Mouse (Mus musculus) embryonic facial prominence, embryonic 10.5 days (tissue): ENCODE data around the gene Hip1r. TPM values are rescaled to one million over a fixed set of nuclear protein-coding genes. Genes with fewer than 3 reads are reported as not detected.

Experiments used
- DNase-seq: peaks from one replicate; pipeline ENCODE4 v3.0.0-alpha.2; 2017; ENCODE audit warnings: low spot score
- H3K27ac ChIP-seq: fragments of 300-500 bp; sonication (generic); replicated peaks from 2 replicates; pipeline ENCODE4 v1.5.1; 2016; ENCODE audit warnings: mild to moderate bottlenecking
- H3K27me3 ChIP-seq: fragments of 300-500 bp; sonication (generic); replicated peaks from 2 replicates; pipeline ENCODE4 v1.6.1; 2016; ENCODE audit warnings: low read depth, mild to moderate bottlenecking; ENCODE audit not compliant: poor library complexity, severe bottlenecking
- H3K36me3 ChIP-seq: fragments of 300-500 bp; sonication (generic); replicated peaks from 2 replicates; pipeline ENCODE4 v1.6.1; 2016; ENCODE audit warnings: mild to moderate bottlenecking, moderate library complexity
- H3K4me1 ChIP-seq: fragments of 300-500 bp; sonication (generic); 2 replicates; pipeline ENCODE4 v1.6.1; 2016
- H3K4me3 ChIP-seq: fragments of 300-500 bp; sonication (generic); 2 replicates; pipeline ENCODE4 v1.5.1; 2016; ENCODE audit warnings: mild to moderate bottlenecking, moderate library complexity
- H3K9me3 ChIP-seq: fragments of 300-500 bp; sonication (generic); 2 replicates; pipeline ENCODE4 v1.6.1; 2016; ENCODE audit warnings: mild to moderate bottlenecking
- WGBS: fragments of 180-500 bp; shearing (Covaris S2); methylation state at CpG from one replicate; pipeline ENCODE4 v1.1.7; 2016; 5-methylcytosine and 5-hydroxymethylcytosine counted together
- polyA plus RNA-seq: library from polyadenylated mRNA; unstranded; fragments of >200 nt; fragmentation: Nextera tagmentation; extraction: Ambion mirVana; gene quantifications from 2 replicates; pipeline ENCODE4 v1.2.1, GENCODE M21; 2016

Gene Hip1r
- polyA plus RNA-seq, 1 experiment from 2014 or later, result 8.5 TPM

DNA sequence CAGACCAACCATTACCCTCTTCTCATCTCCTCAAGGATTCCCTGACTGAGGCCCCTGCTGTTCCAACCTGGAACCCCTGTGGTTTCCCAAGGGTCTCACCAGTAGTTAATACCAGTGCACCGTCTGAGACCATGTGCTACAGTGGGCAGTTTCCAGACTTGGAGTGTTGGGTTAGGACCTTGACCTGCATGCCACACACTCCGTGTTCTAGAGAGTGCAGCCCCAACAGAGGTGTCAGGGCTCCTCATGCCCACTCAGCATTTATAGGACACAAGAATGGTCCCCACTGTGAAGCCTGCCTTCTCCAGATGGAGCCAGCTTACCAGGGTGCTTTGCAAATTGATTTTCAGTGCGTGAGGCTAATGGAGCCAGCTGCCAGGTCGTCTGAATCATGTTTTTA, 29.9 kb downstream of the Hip1r start:
- Histone ChIP-seq H3K27me3 (no peaks in the 10 kb centered on the region), H3K4me1 (no peaks in the 10 kb centered on the region), H3K9me3 (no peaks in the 10 kb centered on the region), H3K4me3 (no peak overlapping the region), H3K27ac (no peak overlapping the region), H3K36me3 (peaks cover 75% of the 10 kb centered on the region)
- DNase-seq, result no peak
- WGBS, result 79% methylated on average over 4 of the region's 4 CpGs

DNA sequence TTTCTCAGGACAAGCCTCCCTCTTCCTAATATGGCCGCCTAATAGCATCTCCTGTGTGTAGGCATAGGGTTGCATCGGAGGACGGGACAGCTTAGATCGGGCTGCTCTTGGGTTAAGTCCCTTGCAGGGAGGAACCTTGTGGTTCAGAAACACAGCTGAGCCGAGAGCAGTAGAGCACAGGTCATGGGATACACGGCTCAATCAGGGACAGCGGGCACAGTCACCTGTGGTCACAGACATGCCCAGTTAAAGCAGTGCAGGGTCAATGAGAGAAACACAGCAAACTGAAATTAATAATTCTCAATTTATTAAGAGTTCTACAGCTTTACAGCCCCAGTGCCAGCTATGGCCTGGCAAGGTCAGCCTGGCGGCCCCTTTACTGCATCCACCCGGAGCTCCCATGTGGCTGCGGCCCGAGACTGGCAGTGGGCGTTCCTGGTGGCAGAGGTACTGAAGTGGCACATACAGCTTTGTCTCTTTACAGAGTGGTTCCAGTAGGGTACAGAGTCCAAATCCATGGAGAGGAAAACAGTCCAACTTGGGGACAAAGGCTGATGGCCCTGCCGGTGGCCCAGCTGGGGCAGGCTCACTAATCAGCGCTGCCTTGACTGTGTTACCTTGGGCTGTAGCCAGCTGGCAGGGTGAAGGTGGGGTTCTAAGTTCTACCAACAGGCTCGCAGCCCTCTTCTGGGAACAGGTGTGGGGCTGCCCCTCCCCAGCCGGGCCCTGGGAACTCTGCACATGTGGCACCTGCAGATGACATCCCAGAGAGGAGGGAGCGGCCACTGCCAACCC, 31.1 kb downstream of the Hip1r start:
- Histone ChIP-seq H3K4me1 (no peaks in the 10 kb centered on the region), H3K27ac (no peak overlapping the region), H3K27me3 (no peaks in the 10 kb centered on the region), H3K4me3 (no peak overlapping the region), H3K9me3 (no peaks in the 10 kb centered on the region), H3K36me3 (peaks cover 87% of the 10 kb centered on the region)
- no peak for DNase-seq
- WGBS, result 93% methylated on average over 17 of the region's 17 CpGs

DNA sequence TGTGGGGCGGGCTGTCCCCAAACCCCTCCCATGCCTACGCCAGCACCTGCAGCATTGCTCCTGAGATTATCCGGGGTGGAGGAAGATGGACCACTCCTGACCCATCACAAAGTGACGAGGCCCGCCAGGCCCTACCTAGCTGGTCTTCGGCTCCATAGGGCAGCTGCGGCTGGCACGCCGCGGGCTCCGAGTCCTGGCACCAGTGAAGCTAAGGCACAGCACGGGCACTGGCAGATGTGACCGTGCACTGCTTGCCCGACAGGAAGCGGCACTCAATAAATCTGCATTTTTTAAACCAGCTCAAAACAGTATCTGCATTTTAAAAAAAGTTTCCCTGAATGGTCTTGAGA, 31.7 kb downstream of the Hip1r start:
- DNase-seq, result no peak
- no peak overlapping the region for H3K4me3 ChIP-seq
- H3K27me3 ChIP-seq, result no peaks in the 10 kb centered on the region
- peaks cover 87% of the 10 kb centered on the region for H3K36me3 ChIP-seq
- H3K9me3 ChIP-seq, result no peaks in the 10 kb centered on the region
- peaks cover under 1% of the 10 kb centered on the region; the same call in 1 of the 2 replicates for H3K4me1 ChIP-seq
- WGBS, result 95% methylated on average over 15 of the region's 15 CpGs
- H3K27ac ChIP-seq, result no peak overlapping the region

DNA sequence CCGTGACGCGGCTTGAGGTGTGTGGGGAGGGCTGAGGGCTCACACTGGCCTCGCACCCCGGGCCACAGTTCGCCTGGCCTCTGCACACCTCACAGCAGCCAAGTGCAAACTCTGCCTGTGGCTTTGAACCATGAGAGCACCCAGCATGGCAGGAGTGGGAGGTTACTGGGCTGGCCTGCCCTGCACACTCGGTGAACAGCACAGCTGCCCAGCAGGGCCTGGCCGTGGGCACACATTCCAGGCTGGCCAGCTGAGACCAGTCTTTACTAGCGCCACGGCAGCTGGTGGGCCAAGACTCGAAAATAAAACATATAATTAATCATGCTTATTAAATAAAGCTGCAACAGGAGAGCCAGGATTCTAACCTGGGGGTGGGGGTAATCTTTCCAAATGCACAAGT, 32.2 kb downstream of the Hip1r start:
- no peak for DNase-seq
- WGBS, result 94% methylated on average over 11 of the region's 11 CpGs
- no peak overlapping the region for H3K27ac ChIP-seq
- H3K4me3 ChIP-seq, result no peak overlapping the region
- H3K9me3 ChIP-seq, result no peaks in the 10 kb centered on the region
- H3K36me3 ChIP-seq, result peaks cover 88% of the 10 kb centered on the region
- H3K27me3 ChIP-seq, result no peaks in the 10 kb centered on the region
- peaks cover 4% of the 10 kb centered on the region for H3K4me1 ChIP-seq

DNA sequence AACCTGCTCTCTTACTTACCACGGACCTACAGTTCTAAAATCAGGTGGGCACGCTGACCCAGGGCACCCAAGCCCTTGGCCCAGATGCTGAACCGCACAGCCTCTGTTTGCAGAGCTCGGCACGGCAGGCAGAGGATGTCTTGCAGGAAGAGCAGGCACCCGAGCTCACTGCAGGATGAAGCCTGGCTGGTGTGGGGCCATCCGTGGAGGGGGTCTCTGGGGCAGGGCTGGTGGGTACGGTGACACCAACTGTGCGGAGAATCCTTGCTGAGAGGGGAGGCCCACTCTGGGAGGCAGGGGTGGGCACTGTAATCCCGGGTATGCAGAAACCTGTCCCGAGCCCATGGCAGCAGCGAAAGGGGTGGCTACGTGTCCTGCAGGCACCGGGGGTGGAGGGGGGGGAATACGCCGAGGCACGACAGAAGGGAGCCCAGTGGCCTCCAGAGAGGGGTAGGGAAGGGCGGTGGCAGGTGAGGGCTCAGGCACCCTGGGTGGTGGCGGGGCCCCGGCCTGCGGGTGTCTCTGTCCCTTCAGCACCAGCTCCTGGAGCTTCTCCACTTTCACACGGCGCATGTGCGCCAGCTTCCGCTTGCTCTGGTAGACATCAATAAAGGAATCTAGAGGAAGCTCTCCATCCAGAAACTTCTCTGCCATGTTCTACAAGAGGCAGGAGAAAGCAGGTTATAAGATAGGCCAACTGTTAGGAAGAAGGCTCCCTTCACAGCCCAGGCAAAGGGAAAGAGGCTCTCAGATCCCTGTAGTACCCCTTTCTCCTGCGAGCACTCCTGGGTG, 32.9 kb downstream of the Hip1r start:
- Histone ChIP-seq H3K4me3 (no peak overlapping the region), H3K9me3 (no peaks in the 10 kb centered on the region), H3K27me3 (no peaks in the 10 kb centered on the region), H3K4me1 (peaks cover 11% of the 10 kb centered on the region), H3K36me3 (peaks cover 87% of the 10 kb centered on the region), H3K27ac (no peak overlapping the region)
- DNase-seq, result no peak
- 92% methylated on average over 26 of the region's 26 CpGs for WGBS

DNA sequence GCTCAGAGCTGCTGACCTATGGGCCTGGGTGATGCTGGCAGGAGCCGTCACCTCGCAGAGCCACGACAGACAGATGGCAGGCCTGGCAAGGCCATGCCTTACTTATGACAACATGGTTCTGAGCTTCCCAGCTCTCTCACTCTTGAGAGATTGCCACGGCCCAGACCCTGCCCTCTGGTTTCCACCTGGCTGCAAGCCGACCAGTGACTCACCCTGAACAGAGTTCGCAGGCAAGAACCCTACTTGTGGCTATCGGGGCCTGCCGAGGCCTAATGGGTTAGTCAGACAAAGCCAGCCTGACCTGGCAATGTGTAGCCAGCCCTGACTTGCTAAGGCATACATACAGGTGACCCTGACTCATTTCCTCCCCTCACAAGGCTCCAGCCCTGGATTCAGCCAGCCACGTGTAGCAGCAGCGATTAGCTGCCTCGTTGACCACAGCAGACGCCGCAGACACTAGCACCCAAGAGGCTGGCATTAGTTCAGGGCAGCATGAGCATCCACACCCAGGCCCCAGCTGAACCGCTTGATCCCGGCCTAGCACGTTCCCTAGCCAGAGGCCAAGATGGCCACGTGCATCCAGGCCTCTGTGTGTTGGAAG, 33.6 kb downstream of the Hip1r start:
- Histone ChIP-seq H3K4me3 (no peak overlapping the region), H3K9me3 (no peaks in the 10 kb centered on the region), H3K36me3 (peaks cover 84% of the 10 kb centered on the region), H3K27ac (no peak overlapping the region), H3K4me1 (peaks cover 18% of the 10 kb centered on the region), H3K27me3 (no peaks in the 10 kb centered on the region)
- 90% methylated on average over 17 of the region's 17 CpGs for WGBS
- DNase-seq, result no peak

DNA sequence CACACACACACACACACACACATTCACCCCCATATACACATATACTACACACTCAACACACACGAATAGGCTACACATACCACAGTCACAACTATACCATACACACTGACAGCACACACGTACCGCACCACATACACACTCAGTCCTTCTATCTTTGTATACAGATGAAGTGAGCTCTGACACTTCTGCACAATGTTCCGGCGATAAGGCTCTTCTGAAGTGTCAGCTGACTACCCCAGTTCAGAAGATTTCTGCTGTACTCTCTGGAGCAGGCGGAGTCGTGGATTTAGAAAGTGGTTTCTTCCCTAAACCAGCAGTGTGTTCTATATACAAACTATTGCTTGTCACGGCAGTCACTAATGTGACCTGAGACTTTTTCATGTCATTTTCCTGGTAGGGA, 36.6 kb downstream of the Hip1r start:
- Histone ChIP-seq H3K27ac (peak overlapping the region; percentile 80; the same call in 1 of the 2 replicates), H3K9me3 (no peaks in the 10 kb centered on the region), H3K36me3 (peaks cover 63% of the 10 kb centered on the region), H3K4me1 (peaks cover 49% of the 10 kb centered on the region), H3K4me3 (no peak overlapping the region), H3K27me3 (no peaks in the 10 kb centered on the region)
- no peak for DNase-seq
- 93% methylated on average over 8 of the region's 8 CpGs for WGBS

DNA sequence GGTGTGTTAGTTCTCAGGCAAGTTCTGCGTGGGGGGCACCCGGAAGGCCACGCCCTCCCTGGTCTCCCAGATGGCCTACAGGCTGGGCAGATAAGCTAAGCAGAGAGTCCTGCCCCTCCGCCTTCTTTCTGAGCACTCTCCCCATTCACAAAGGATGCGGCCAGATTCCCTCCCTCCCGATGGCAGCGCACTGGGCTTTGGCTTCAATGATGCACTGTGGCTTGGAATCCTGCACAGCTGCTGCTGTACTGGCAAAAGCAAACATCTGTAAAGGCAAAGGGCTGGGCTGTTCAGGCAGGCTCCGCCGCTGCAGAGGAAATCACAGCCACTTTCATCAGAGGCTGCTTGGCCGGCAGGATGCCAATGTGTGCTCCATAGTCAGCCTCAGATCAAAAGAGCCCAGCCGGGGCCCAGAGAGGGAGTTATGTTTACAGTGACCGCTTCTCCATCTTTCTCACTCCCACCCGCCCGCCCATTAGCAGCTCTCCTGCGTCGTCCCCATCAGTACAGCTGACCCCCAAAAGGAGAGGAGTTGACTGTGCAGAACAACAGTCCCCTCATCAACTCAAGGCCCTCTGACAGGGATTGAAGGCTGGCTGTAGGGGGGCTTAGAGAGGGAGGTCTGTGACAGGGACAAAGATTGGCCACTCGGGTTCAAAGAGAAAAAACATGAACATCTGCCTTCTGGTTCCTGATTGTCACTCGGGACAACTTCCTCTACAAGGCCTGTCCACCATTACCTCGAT, 37.7 kb downstream of the Hip1r start:
- H3K4me1 ChIP-seq, result peaks cover 59% of the 10 kb centered on the region
- H3K9me3 ChIP-seq, result no peaks in the 10 kb centered on the region
- H3K27me3 ChIP-seq, result no peaks in the 10 kb centered on the region
- peak overlapping the region; percentile 80 for H3K27ac ChIP-seq
- WGBS, result 19% methylated on average over 19 of the region's 19 CpGs
- DNase-seq, result peak; percentile 61
- peak overlapping the region; percentile 28 for H3K4me3 ChIP-seq
- H3K36me3 ChIP-seq, result peaks cover 59% of the 10 kb centered on the region

DNA sequence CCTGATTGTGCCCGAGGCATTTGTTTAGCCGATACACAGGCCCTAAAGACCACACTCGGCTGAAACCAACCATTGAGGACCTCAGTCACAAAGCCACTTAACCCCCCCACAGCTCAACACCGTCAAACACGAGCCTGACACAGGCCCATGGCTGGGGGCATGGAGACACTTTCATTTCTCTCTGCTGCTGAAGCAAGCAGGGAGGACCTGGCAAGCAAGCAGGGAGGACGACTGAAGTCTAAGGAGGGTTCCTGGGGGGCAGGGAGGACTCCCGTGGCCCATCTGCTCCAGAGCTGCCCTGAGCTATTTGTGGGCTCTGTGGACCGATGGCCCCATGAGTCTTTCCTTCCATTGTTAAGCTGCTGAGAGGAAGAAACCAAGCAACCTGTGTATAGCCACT, 38.5 kb downstream of the Hip1r start:
- 20% methylated on average over 8 of the region's 8 CpGs for WGBS
- Histone ChIP-seq H3K4me1 (peaks cover 67% of the 10 kb centered on the region), H3K9me3 (no peaks in the 10 kb centered on the region), H3K4me3 (peak overlapping the region; percentile 28; the same call in 1 of the 2 replicates), H3K27me3 (no peaks in the 10 kb centered on the region), H3K36me3 (peaks cover 55% of the 10 kb centered on the region), H3K27ac (peak overlapping the region; percentile 80)
- DNase-seq, result no peak

DNA sequence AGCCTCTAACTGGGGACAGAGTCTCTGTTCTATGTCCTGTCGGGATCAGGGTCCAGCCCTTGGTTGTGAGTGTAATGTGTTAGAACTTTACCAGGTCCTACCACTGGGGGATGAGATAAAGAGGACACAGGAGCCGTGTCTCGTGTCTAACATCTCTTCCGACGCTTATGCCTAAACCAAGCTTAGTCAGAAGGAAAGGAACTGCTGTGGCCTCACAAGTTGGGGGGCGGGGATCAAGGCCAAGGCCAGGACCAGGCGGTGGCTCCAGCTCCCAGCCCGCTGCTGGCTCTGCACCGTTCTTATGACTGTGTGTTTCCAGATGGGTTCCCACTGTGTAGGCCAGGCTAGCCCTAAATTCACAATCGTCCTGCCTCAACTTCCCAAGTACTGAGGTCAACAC, 39.5 kb downstream of the Hip1r start:
- peak overlapping the region; percentile 80 for H3K27ac ChIP-seq
- peaks cover 77% of the 10 kb centered on the region for H3K4me1 ChIP-seq

DNA sequence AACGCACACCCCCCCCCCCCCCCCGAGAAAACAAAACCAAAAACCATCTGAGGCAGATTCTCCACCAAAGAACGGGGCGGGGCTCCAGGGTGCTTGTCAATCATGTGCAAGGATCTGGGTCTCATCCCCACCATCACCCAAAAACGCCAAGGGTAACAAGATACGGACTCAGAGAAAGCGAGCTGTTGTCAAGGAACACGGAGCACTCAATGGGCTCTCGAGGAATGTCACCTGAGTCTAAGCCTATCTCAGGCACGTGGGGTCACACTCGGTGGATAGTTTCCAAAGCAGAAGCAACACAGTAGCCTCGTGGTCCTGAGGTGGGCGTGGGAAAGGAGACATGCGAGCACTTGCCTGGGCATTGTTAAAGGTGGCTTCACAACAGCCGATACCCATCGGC, 40.3 kb downstream of the Hip1r start:
- peak overlapping the region; percentile 35; the same call in 1 of the 2 replicates for H3K27ac ChIP-seq
- H3K9me3 ChIP-seq, result no peaks in the 10 kb centered on the region
- peaks cover 41% of the 10 kb centered on the region for H3K36me3 ChIP-seq
- 79% methylated on average over 16 of the region's 16 CpGs for WGBS
- no peaks in the 10 kb centered on the region for H3K27me3 ChIP-seq
- H3K4me3 ChIP-seq, result no peak overlapping the region
- no peak for DNase-seq
- peaks cover 84% of the 10 kb centered on the region for H3K4me1 ChIP-seq

More for the DNA sequence above, 39.5 kb downstream of the Hip1r start:
- WGBS, result 84% methylated on average over 10 of the region's 10 CpGs
- Histone ChIP-seq H3K4me3 (no peak overlapping the region), H3K36me3 (peaks cover 46% of the 10 kb centered on the region), H3K9me3 (no peaks in the 10 kb centered on the region), H3K27me3 (no peaks in the 10 kb centered on the region)
- no peak for DNase-seq

DNA sequence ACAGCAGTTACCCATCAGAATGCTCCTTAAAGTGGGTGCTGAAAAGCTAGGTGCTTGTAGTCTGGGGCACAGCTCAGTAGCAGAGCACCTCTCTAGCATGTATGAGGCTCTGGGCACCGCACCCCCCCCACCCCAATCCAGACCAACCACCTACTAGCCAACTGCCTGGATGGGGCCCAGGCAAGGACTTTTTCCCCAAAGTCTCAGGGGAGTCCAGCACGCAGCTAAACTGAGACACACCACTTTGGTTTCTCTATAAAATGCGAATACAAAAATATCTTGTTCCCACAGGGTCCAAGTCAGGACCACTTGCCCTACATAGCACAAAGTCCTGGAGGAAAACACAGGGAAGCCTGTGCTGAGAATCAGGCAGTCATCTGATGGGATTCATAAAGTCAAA, 40.8 kb downstream of the Hip1r start:
- WGBS, result 78% methylated on average over 3 of the region's 3 CpGs
- Histone ChIP-seq H3K4me1 (peaks cover 88% of the 10 kb centered on the region), H3K9me3 (no peaks in the 10 kb centered on the region), H3K36me3 (peaks cover 39% of the 10 kb centered on the region), H3K27ac (peak overlapping the region; percentile 35; the same call in 1 of the 2 replicates), H3K4me3 (no peak overlapping the region), H3K27me3 (no peaks in the 10 kb centered on the region)
- no peak for DNase-seq
